Mouse (Mus musculus): ENCODE measurements around the gene Hdgfl3. TPM values are rescaled to one million over a fixed set of nuclear protein-coding genes. Genes with fewer than 3 reads are reported as not detected.
"Not testable (repeated sequence)": the region's sequence is repeated elsewhere in the genome, so short reads cannot be mapped to it uniquely, and the experiment has no call there.

Hdgfl3 gene
- total and polyA plus RNA-seq, 3 experiments, result 0.16 TPM; not detected in 2

GRCm38 (mm10) chr7:81839746-81840145, 94.5 kb downstream of the Hdgfl3 start:
- DNase-seq (ENCODE audit: low spot score) (no peak), ATAC-seq (ENCODE audit: extremely low read depth, insufficient number of reproducible peaks, low FRiP score, poor library complexity, severe bottlenecking) (no peak)
- TF ChIP-seq CTCF (IDR thresholded peaks at IDR 0.05; ENCODE audit: low read depth, low read length) (no peak), POLR2AphosphoS5 (IDR thresholded peaks at IDR 0.05; ENCODE audit: insufficient replicate concordance, low read depth, low read length) (no peak), GATA1 (IDR thresholded peaks at IDR 0.05; ENCODE audit: borderline replicate concordance, low read length) (no peak)
- Histone ChIP-seq H3K36me3 (replicated peaks) (no peaks in the 10 kb centered on the region), H3K9me3 (replicated peaks) (no peaks in the 10 kb centered on the region), H3K27me3 (ENCODE audit: insufficient read depth, low read length) (peaks cover 25% of the 10 kb centered on the region), H3K4me1 (ENCODE audit: insufficient read depth, low read depth, low read length) (no peaks in the 10 kb centered on the region), H3K4me3 (ENCODE audit: low read depth, low read length) (no peak overlapping the region)

GRCm38 (mm10) chr7:81837771-81838170, 96.5 kb downstream of the Hdgfl3 start:
- peaks cover 22% of the 10 kb centered on the region for H3K27me3 ChIP-seq (ENCODE audit: insufficient read depth, low read length)
- not testable (repeated sequence) for H3K9me3 ChIP-seq (replicated peaks); ATAC-seq (ENCODE audit: extremely low read depth, insufficient number of reproducible peaks, low FRiP score, poor library complexity, severe bottlenecking); DNase-seq (ENCODE audit: low spot score); H3K4me1 ChIP-seq (ENCODE audit: insufficient read depth, low read depth, low read length); H3K4me3 ChIP-seq (ENCODE audit: low read depth, low read length); H3K36me3 ChIP-seq (replicated peaks)

- DNase-seq (ENCODE audit: low spot score) (no peak), ATAC-seq (ENCODE audit: extremely low read depth, insufficient number of reproducible peaks, low FRiP score, poor library complexity, severe bottlenecking) (no peak)
- Histone ChIP-seq H3K4me3 (ENCODE audit: low read depth, low read length) (no peak overlapping the region), H3K27me3 (ENCODE audit: insufficient read depth, low read length) (peaks cover 9% of the 10 kb centered on the region), H3K4me1 (ENCODE audit: insufficient read depth, low read depth, low read length) (no peaks in the 10 kb centered on the region; the same call in 1 of the 2 replicates), H3K9me3 (replicated peaks) (no peaks in the 10 kb centered on the region), H3K36me3 (replicated peaks) (no peaks in the 10 kb centered on the region)
- TF ChIP-seq GATA1 (IDR thresholded peaks at IDR 0.05; ENCODE audit: borderline replicate concordance, low read length) (no peak), TAL1 (conservative IDR thresholded peaks at IDR 0.05; ENCODE audit: low read depth, low read length) (no peak), GATA2 (IDR thresholded peaks at IDR 0.05; ENCODE audit: borderline replicate concordance, low read depth, low read length) (no peak), POLR2AphosphoS5 (IDR thresholded peaks at IDR 0.05; ENCODE audit: insufficient replicate concordance, low read depth, low read length) (no peak), CTCF (IDR thresholded peaks at IDR 0.05; ENCODE audit: low read depth, low read length) (no peak)
These were observed 98.8 kb downstream of the Hdgfl3 start for GRCm38 (mm10) chr7:81835430-81835829.

- no peaks in the 10 kb centered on the region for H3K9me3 ChIP-seq (replicated peaks)
- no peak for ATAC-seq (ENCODE audit: extremely low read depth, insufficient number of reproducible peaks, low FRiP score, poor library complexity, severe bottlenecking)
- peaks cover 3% of the 10 kb centered on the region for H3K4me1 ChIP-seq (ENCODE audit: insufficient read depth, low read depth, low read length)
- no peak for TF ChIP-seq POLR2AphosphoS5 (IDR thresholded peaks at IDR 0.05; ENCODE audit: insufficient replicate concordance, low read depth, low read length)
- no peak for TF ChIP-seq CTCF (IDR thresholded peaks at IDR 0.05; ENCODE audit: low read depth, low read length)
- TF ChIP-seq GATA2 (IDR thresholded peaks at IDR 0.05; ENCODE audit: borderline replicate concordance, low read depth, low read length), result no peak
- no peak for TF ChIP-seq TAL1 (conservative IDR thresholded peaks at IDR 0.05; ENCODE audit: low read depth, low read length)
- no peak for TF ChIP-seq GATA1 (IDR thresholded peaks at IDR 0.05; ENCODE audit: borderline replicate concordance, low read length)
- H3K36me3 ChIP-seq (replicated peaks), result no peaks in the 10 kb centered on the region
- H3K27me3 ChIP-seq (ENCODE audit: insufficient read depth, low read length), result peaks cover 6% of the 10 kb centered on the region
- H3K4me3 ChIP-seq (ENCODE audit: low read depth, low read length), result no peak overlapping the region
- DNase-seq (ENCODE audit: low spot score), result no peak
These were observed 99.4 kb downstream of the Hdgfl3 start for GRCm38 (mm10) chr7:81834847-81835246.

Other genes starting within 250 kb of the Hdgfl3 start
- 24.6 and 35.9 TPM in 2 replicates for gene Homer2, start 226.9 kb downstream of the Hdgfl3 start, total RNA-seq (2014; fragmentation: Nextera tagmentation)
- gene Homer2, start 226.9 kb downstream of the Hdgfl3 start, total RNA-seq (2017), result 32.5 and 45.9 TPM in 2 replicates
- 37.3 and 50.6 TPM in 2 replicates for gene Homer2, start 226.9 kb downstream of the Hdgfl3 start, polyA plus RNA-seq (2012)
- 41.5 and 47.5 TPM in 2 replicates for gene Ramac, start 171.5 kb downstream of the Hdgfl3 start, total RNA-seq (2014; fragmentation: Nextera tagmentation)
- gene Ramac, start 171.5 kb downstream of the Hdgfl3 start, total RNA-seq (2017), result 99.7 and 111 TPM in 2 replicates
- gene Ramac, start 171.5 kb downstream of the Hdgfl3 start, polyA plus RNA-seq (2012), result 19.8 and 29.4 TPM in 2 replicates
- 27.5 and 37.4 TPM in 2 replicates for gene 3110040N11Rik, start 145.0 kb downstream of the Hdgfl3 start, total RNA-seq (2014; fragmentation: Nextera tagmentation)
- gene 3110040N11Rik, start 145.0 kb downstream of the Hdgfl3 start, total RNA-seq (2017), result 61.7 and 71.2 TPM in 2 replicates
- gene 3110040N11Rik, start 145.0 kb downstream of the Hdgfl3 start, polyA plus RNA-seq (2012), result 20.8 and 23.6 TPM in 2 replicates
- 74.6 and 91.0 TPM in 2 replicates for gene Btbd1, start 105.0 kb downstream of the Hdgfl3 start, total RNA-seq (2014; fragmentation: Nextera tagmentation)
- 91.8 and 102 TPM in 2 replicates for gene Btbd1, start 105.0 kb downstream of the Hdgfl3 start, total RNA-seq (2017)
- 9.2 and 10.7 TPM in 2 replicates for gene Btbd1, start 105.0 kb downstream of the Hdgfl3 start, polyA plus RNA-seq (2012)
- not detected in 2 replicates for gene Gm10160, start 78.7 kb downstream of the Hdgfl3 start, total RNA-seq (2014; fragmentation: Nextera tagmentation)
- not detected in 2 replicates for gene Gm10160, start 78.7 kb downstream of the Hdgfl3 start, total RNA-seq (2017)
- not detected in 2 replicates for gene Gm10160, start 78.7 kb downstream of the Hdgfl3 start, polyA plus RNA-seq (2012)
- not detected in 2 replicates for gene Tm6sf1, start 75.5 kb downstream of the Hdgfl3 start, total RNA-seq (2014; fragmentation: Nextera tagmentation)
- 0.11 and 0.23 TPM in 2 replicates for gene Tm6sf1, start 75.5 kb downstream of the Hdgfl3 start, total RNA-seq (2017)
- gene Tm6sf1, start 75.5 kb downstream of the Hdgfl3 start, polyA plus RNA-seq (2012), result not detected in 2 replicates
- not detected in 2 replicates for gene Bnc1, start 57.8 kb upstream of the Hdgfl3 start, total RNA-seq (2014; fragmentation: Nextera tagmentation)
- 0.11 TPM in 1 of 2 replicates, not detected in the other for gene Bnc1, start 57.8 kb upstream of the Hdgfl3 start, total RNA-seq (2017)
- not detected in 2 replicates for gene Bnc1, start 57.8 kb upstream of the Hdgfl3 start, polyA plus RNA-seq (2012)
- gene Sh3gl3, start 239.4 kb upstream of the Hdgfl3 start, total RNA-seq (2014; fragmentation: Nextera tagmentation), result not detected in 2 replicates
- gene Sh3gl3, start 239.4 kb upstream of the Hdgfl3 start, total RNA-seq (2017), result 0.22 TPM in 1 of 2 replicates, not detected in the other
- gene Sh3gl3, start 239.4 kb upstream of the Hdgfl3 start, polyA plus RNA-seq (2012), result not detected in 2 replicates

All from G1E (cell line).